Mouse (Mus musculus) urinary bladder, postnatal 25 days (tissue): ENCODE measurements around the gene Gm20809.
"Not testable (repeated sequence)": the region's sequence is repeated elsewhere in the genome, so short reads cannot be mapped to it uniquely, and the experiment has no call there.

Experiments used
- DNase-seq: peaks from one replicate; pipeline ENCODE4 v3.0.0; 2022; ENCODE audit warnings: low spot score

Gene Gm20809

GRCm38 (mm10) chrY:24454757-24455156 lies at the start of gene Gm20809:
Gene Gm20809, plus strand, starts transcription at chrY:24455057.
- not testable (repeated sequence) for DNase-seq
